Mouse (Mus musculus) embryo, embryonic 10.5 days (tissue): Measurements from ENCODE around the gene Xpo4.

ENCODE experiments used
- DNase-seq: peaks from one replicate; pipeline ENCODE4 v3.0.0-alpha.2; 2015; ENCODE audit warnings: low spot score

The Xpo4 gene

GRCm38 (mm10) chr14:57606663-57607365 lies 58.4 kb downstream of the Xpo4 start:
- no peak for DNase-seq

- DNase-seq = no peak
These were observed 72.0 kb downstream of the Xpo4 start for GRCm38 (mm10) chr14:57593279-57593678.

- no peak for DNase-seq
These were observed 73.4 kb downstream of the Xpo4 start for GRCm38 (mm10) chr14:57591830-57592229.

- DNase-seq = no peak
These were observed 88.7 kb downstream of the Xpo4 start for GRCm38 (mm10) chr14:57576364-57577060.

- no peak for DNase-seq
These were observed 90.2 kb downstream of the Xpo4 start for GRCm38 (mm10) chr14:57574792-57575587.

GRCm38 (mm10) chr14:57571155-57572133 lies 93.8 kb downstream of the Xpo4 start, which contains the start of gene Eef1akmt1:
Eef1akmt1 (minus strand) TSS chr14:57571612.
- peak; percentile 98 for DNase-seq

GRCm38 (mm10) chr14:57565626-57566025 lies 99.6 kb downstream of the Xpo4 start:
- DNase-seq = no peak

GRCm38 (mm10) chr14:57556922-57557321 lies 108.3 kb downstream of the Xpo4 start:
- no peak for DNase-seq

GRCm38 (mm10) chr14:57555471-57556070 lies 109.7 kb downstream of the Xpo4 start:
- DNase-seq = no peak

GRCm38 (mm10) chr14:57554434-57554833 lies 110.8 kb downstream of the Xpo4 start:
- DNase-seq = no peak

- no peak for DNase-seq
These were observed 112.3 kb downstream of the Xpo4 start for GRCm38 (mm10) chr14:57552945-57553344.

- DNase-seq = no peak
These were observed 118.2 kb downstream of the Xpo4 start for GRCm38 (mm10) chr14:57547062-57547461.

GRCm38 (mm10) chr14:57546557-57547021 lies 118.6 kb downstream of the Xpo4 start:
- DNase-seq = peak; percentile 22

GRCm38 (mm10) chr14:57546131-57546530 lies 119.1 kb downstream of the Xpo4 start:
- no peak for DNase-seq

- DNase-seq = no peak
These were observed 119.7 kb downstream of the Xpo4 start for GRCm38 (mm10) chr14:57545526-57545925.

GRCm38 (mm10) chr14:57543420-57544039 lies 121.7 kb downstream of the Xpo4 start:
- DNase-seq = no peak

- DNase-seq = no peak
These were observed 123.0 kb downstream of the Xpo4 start for GRCm38 (mm10) chr14:57542231-57542630.

GRCm38 (mm10) chr14:57540683-57541082 lies 124.5 kb downstream of the Xpo4 start:
- DNase-seq = no peak

GRCm38 (mm10) chr14:57537261-57538015 lies 127.8 kb downstream of the Xpo4 start:
- DNase-seq = peak; percentile 33

GRCm38 (mm10) chr14:57536820-57537219 lies 128.4 kb downstream of the Xpo4 start:
- no peak for DNase-seq
